Mouse (Mus musculus): ENCODE measurements at regions not wholly inside any gene's neighbourhood (a gene's known extent, or its start where the extent isn't known, plus 50 kb on each side); places are given as distances from the start of the nearest gene placed in this dataset.

- no peak overlapping the region for H3K4me3 ChIP-seq (ENCODE audit: low read depth, low read length)
- H3K27ac ChIP-seq (ENCODE audit: low read length) = no peak overlapping the region
- no peaks in the 10 kb centered on the region for H3K36me3 ChIP-seq (ENCODE audit: insufficient read depth, low read length)
- no peak overlapping the region for H3K9ac ChIP-seq (replicated peaks; ENCODE audit: low read depth)
- DNase-seq (ENCODE audit: low spot score) (no peak), ATAC-seq (no peak)
- no peaks in the 10 kb centered on the region for H3K4me1 ChIP-seq (ENCODE audit: insufficient read depth, low read depth, low read length)
- H3K4me2 ChIP-seq (replicated peaks; ENCODE audit: low read depth, low read length) = no peak overlapping the region
- H3K9me3 ChIP-seq (ENCODE audit: low read length) = no peaks in the 10 kb centered on the region
- no peaks in the 10 kb centered on the region for H3K27me3 ChIP-seq (replicated peaks; ENCODE audit: insufficient read depth, low read length)
- 56% methylated on average over 5 of the region's 5 CpGs for WGBS
- TF ChIP-seq CTCF (IDR thresholded peaks at IDR 0.05) (no peak), EP300 (IDR thresholded peaks at IDR 0.05) (no peak)
Measured at GRCm38 (mm10) chr12:25883771-25884171, 531.3 kb downstream of the Rnf144a start.

DNA sequence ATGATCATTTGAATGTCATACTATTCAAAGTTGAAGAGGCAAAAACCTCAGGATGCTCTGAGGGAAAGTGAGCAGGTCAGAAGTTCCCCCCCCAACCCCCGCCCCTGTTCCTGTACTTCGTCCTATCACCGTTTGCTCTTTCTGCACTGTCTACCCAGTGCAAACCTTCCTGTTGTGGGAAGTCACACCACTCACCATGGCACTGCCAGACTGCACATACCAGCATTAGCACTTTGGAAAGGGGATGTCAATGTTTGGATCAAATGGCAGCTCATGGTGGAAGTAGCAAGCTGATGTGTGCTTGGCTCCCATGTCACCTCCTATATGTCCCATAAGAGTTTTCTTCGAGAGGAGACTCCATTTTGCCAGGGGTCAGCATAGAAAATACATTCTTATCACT lies 543.2 kb downstream of the Rnf144a start:
- WGBS = 70% methylated on average over 4 of the region's 4 CpGs
- H3K4me2 ChIP-seq (replicated peaks; ENCODE audit: low read depth, low read length) = no peak overlapping the region
- H3K4me3 ChIP-seq (ENCODE audit: low read depth, low read length) = no peak overlapping the region
- ATAC-seq = no peak
- DNase-seq (ENCODE audit: low spot score) = no peak
- no peaks in the 10 kb centered on the region for H3K36me3 ChIP-seq (ENCODE audit: insufficient read depth, low read length)
- H3K27ac ChIP-seq (ENCODE audit: low read length) = no peak overlapping the region
- H3K9me3 ChIP-seq (ENCODE audit: low read length) = no peaks in the 10 kb centered on the region
- H3K9ac ChIP-seq (replicated peaks; ENCODE audit: low read depth) = no peak overlapping the region
- no peaks in the 10 kb centered on the region for H3K27me3 ChIP-seq (replicated peaks; ENCODE audit: insufficient read depth, low read length)
- H3K4me1 ChIP-seq (ENCODE audit: insufficient read depth, low read depth, low read length) = no peaks in the 10 kb centered on the region
- TF ChIP-seq EP300 (IDR thresholded peaks at IDR 0.05) (no peak), CTCF (IDR thresholded peaks at IDR 0.05) (no peak)

- H3K4me3 ChIP-seq (ENCODE audit: low read depth, low read length) = no peak overlapping the region
- H3K4me1 ChIP-seq (ENCODE audit: insufficient read depth, low read depth, low read length) = no peaks in the 10 kb centered on the region
- DNase-seq (ENCODE audit: low spot score) = no peak
- 59% methylated on average over 11 of the region's 11 CpGs for WGBS
- TF ChIP-seq EP300 (IDR thresholded peaks at IDR 0.05) = no peak
- no peak for TF ChIP-seq CTCF (IDR thresholded peaks at IDR 0.05)
- H3K9ac ChIP-seq (replicated peaks; ENCODE audit: low read depth) = no peak overlapping the region
- H3K27ac ChIP-seq (ENCODE audit: low read length) = no peak overlapping the region
- no peaks in the 10 kb centered on the region for H3K36me3 ChIP-seq (ENCODE audit: insufficient read depth, low read length)
- no peaks in the 10 kb centered on the region for H3K27me3 ChIP-seq (replicated peaks; ENCODE audit: insufficient read depth, low read length)
- no peak for ATAC-seq
- no peak overlapping the region for H3K4me2 ChIP-seq (replicated peaks; ENCODE audit: low read depth, low read length)
- H3K9me3 ChIP-seq (ENCODE audit: low read length) = no peaks in the 10 kb centered on the region
Measured at GRCm38 (mm10) chr12:25871001-25871461, 544.0 kb downstream of the Rnf144a start.

- DNase-seq (ENCODE audit: low spot score) (no peak), ATAC-seq (no peak)
- Histone ChIP-seq H3K4me1 (ENCODE audit: insufficient read depth, low read depth, low read length) (no peaks in the 10 kb centered on the region), H3K27ac (ENCODE audit: low read length) (no peak overlapping the region), H3K9me3 (ENCODE audit: low read length) (no peaks in the 10 kb centered on the region), H3K4me3 (ENCODE audit: low read depth, low read length) (no peak overlapping the region), H3K9ac (replicated peaks; ENCODE audit: low read depth) (no peak overlapping the region), H3K27me3 (replicated peaks; ENCODE audit: insufficient read depth, low read length) (no peaks in the 10 kb centered on the region), H3K36me3 (ENCODE audit: insufficient read depth, low read length) (no peaks in the 10 kb centered on the region), H3K4me2 (replicated peaks; ENCODE audit: low read depth, low read length) (no peak overlapping the region)
- TF ChIP-seq EP300 (IDR thresholded peaks at IDR 0.05) (no peak), CTCF (IDR thresholded peaks at IDR 0.05) (no peak)
Measured at GRCm38 (mm10) chr12:25869846-25870245, 545.2 kb downstream of the Rnf144a start.

GRCm38 (mm10) chr12:25865063-25865462 lies 550.0 kb downstream of the Rnf144a start:
- H3K4me1 ChIP-seq (ENCODE audit: insufficient read depth, low read depth, low read length) = no peaks in the 10 kb centered on the region
- H3K36me3 ChIP-seq (ENCODE audit: insufficient read depth, low read length) = no peaks in the 10 kb centered on the region
- ATAC-seq = no peak
- no peak overlapping the region for H3K4me3 ChIP-seq (ENCODE audit: low read depth, low read length)
- DNase-seq (ENCODE audit: low spot score) = no peak
- no peak for TF ChIP-seq CTCF (IDR thresholded peaks at IDR 0.05)
- no peak for TF ChIP-seq EP300 (IDR thresholded peaks at IDR 0.05)
- no peaks in the 10 kb centered on the region for H3K9me3 ChIP-seq (ENCODE audit: low read length)
- H3K9ac ChIP-seq (replicated peaks; ENCODE audit: low read depth) = no peak overlapping the region
- H3K4me2 ChIP-seq (replicated peaks; ENCODE audit: low read depth, low read length) = no peak overlapping the region
- no peaks in the 10 kb centered on the region for H3K27me3 ChIP-seq (replicated peaks; ENCODE audit: insufficient read depth, low read length)
- no peak overlapping the region for H3K27ac ChIP-seq (ENCODE audit: low read length)
- WGBS = 86% methylated on average over 3 of the region's 3 CpGs

DNA sequence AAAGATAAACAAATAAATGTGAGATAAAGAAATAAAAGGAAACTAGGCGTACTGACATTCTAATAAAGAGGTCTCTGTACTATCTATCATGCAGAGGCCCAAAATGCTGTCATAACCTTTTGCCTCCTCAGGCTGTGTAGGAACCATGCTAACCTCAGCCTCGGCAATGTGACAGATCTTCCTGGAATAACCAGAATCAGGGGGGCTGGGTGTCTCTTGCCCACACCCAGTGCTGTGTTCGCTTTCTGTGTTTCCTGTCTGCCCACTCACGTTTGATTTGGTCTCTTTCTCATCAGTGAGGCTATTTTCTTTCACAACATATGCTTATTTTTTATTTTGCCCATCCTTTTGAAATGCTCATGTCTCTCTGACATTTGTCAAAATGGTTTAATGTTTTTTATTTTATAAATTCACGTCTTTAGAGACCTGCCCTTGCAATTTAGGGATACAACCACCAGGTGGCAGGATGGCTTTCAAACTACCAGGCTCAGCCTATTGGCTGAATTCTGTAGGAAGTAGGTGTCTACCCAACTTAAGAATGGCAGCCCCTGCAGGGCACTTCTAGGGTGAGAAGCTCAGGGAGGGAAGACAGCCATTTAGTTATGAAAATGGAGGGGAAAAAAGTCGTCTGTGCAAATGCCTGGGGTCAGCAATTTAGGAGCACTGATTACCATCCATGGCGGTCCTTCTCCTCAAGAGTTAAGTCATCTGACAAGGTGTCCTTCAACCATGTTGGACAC lies 550.8 kb downstream of the Rnf144a start:
- H3K27me3 ChIP-seq (replicated peaks; ENCODE audit: insufficient read depth, low read length) = no peaks in the 10 kb centered on the region
- DNase-seq (ENCODE audit: low spot score) (no peak), ATAC-seq (no peak)
- H3K36me3 ChIP-seq (ENCODE audit: insufficient read depth, low read length) = no peaks in the 10 kb centered on the region
- H3K9ac ChIP-seq (replicated peaks; ENCODE audit: low read depth) = no peak overlapping the region
- H3K4me3 ChIP-seq (ENCODE audit: low read depth, low read length) = no peak overlapping the region
- no peak overlapping the region for H3K4me2 ChIP-seq (replicated peaks; ENCODE audit: low read depth, low read length)
- TF ChIP-seq EP300 (IDR thresholded peaks at IDR 0.05) (no peak), CTCF (IDR thresholded peaks at IDR 0.05) (peak; percentile 64)
- H3K4me1 ChIP-seq (ENCODE audit: insufficient read depth, low read depth, low read length) = no peaks in the 10 kb centered on the region
- WGBS = 62% methylated on average over 7 of the region's 7 CpGs
- H3K27ac ChIP-seq (ENCODE audit: low read length) = no peak overlapping the region
- no peaks in the 10 kb centered on the region for H3K9me3 ChIP-seq (ENCODE audit: low read length)

All from lung, postnatal 0 days (tissue).